Mouse (Mus musculus): ENCODE results near the gene She. TPM values are rescaled to one million over a fixed set of nuclear protein-coding genes. Genes with fewer than 3 reads are reported as not detected.

The She gene
- total RNA-seq, 2 experiments from 2014 or later = 12.1 to 14.7 TPM

- no peak for DNase-seq (ENCODE audit: low spot score)
- intact Hi-C loops (cut with DNase I) = loop anchor here (5.0 kb wide), 1 partner anchor 66 kb away; no protein-coding TSS in a partner anchor
Observed at GRCm38 (mm10) chr3:89876469-89876868, 45.3 kb downstream of the She start.

GRCm38 (mm10) chr3:89877129-89877528 is 46.0 kb downstream of the She start:
- intact Hi-C loops (cut with DNase I) = loop anchor here (5.0 kb wide), 1 partner anchor 65 kb away; no protein-coding TSS in a partner anchor
- DNase-seq (ENCODE audit: low spot score) = no peak

GRCm38 (mm10) chr3:89878456-89878855 is 47.3 kb downstream of the She start:
- intact Hi-C loops (cut with DNase I) = loop anchor here (5.0 kb wide), 1 partner anchor 64 kb away; no protein-coding TSS in a partner anchor
- DNase-seq (ENCODE audit: low spot score) = no peak

DNA sequence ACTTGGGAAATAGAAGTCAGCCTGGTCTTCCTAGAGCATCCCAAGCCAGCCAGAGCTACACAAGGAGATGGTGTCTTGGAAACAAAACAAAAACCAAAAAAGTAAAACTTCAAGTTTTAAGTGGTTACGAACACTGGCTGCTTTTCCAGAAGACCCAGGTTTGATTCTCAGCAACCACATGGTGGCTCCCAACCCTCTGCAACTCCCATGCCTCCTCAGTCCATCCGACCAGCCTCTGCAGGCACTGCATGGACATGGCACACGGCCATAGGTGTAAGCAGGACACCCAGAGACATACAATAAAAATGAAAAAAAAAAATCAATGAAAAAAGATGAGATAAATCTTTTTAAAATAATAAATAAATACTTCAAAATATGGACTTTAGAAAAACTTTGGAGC is 48.2 kb downstream of the She start:
- intact Hi-C loops (cut with DNase I) = loop anchor here (5.0 kb wide), 1 partner anchor 63 kb away; no protein-coding TSS in a partner anchor
- DNase-seq (ENCODE audit: low spot score) = no peak

- DNase-seq (ENCODE audit: low spot score) = peak; percentile 42
- intact Hi-C loops (cut with DNase I) = no loop called here
Observed at GRCm38 (mm10) chr3:89880036-89880851, 49.1 kb downstream of the She start.

- DNase-seq (ENCODE audit: low spot score) = no peak
- intact Hi-C loops (cut with DNase I) = no loop called here
Observed at GRCm38 (mm10) chr3:89882556-89883181, 51.5 kb downstream of the She start.

GRCm38 (mm10) chr3:89883582-89884041 is 52.4 kb downstream of the She start:
- intact Hi-C loops (cut with DNase I) = no loop called here
- no peak for DNase-seq (ENCODE audit: low spot score)

- intact Hi-C loops (cut with DNase I) = no loop called here
- no peak for DNase-seq (ENCODE audit: low spot score)
Observed at GRCm38 (mm10) chr3:89885766-89886165, 54.6 kb downstream of the She start.

DNA sequence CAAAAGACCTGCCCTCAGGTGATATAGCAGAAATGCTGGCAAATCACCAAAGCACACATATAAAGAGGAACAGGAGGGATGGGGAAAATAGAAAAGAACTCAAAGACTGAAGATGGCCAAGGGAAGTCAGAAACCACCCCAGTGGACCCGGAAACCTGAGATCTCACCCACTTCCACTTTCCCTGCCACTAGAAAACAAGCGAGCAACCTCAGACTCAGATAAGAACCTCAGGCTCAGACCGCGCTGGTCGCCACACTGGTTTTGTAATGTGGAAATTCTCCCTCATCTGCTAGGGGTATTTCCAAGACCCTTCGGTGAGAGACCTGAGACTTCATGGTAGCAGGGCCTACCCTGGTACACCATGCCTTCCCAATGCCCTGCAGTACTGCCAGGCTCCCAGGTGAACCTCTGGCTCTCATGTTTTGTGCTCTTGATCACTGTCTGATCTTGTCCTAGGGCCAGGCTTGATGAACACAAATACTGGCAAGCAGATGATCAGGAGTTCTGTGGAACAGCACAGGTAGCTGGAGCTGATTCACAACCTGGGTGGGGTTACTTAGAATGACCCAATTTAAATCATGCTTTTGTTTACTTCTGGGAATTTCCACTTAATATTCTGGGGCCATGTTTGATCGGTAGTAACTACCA is 56.5 kb downstream of the She start:
- DNase-seq (ENCODE audit: low spot score) = no peak
- intact Hi-C loops (cut with DNase I) = no loop called here

DNA sequence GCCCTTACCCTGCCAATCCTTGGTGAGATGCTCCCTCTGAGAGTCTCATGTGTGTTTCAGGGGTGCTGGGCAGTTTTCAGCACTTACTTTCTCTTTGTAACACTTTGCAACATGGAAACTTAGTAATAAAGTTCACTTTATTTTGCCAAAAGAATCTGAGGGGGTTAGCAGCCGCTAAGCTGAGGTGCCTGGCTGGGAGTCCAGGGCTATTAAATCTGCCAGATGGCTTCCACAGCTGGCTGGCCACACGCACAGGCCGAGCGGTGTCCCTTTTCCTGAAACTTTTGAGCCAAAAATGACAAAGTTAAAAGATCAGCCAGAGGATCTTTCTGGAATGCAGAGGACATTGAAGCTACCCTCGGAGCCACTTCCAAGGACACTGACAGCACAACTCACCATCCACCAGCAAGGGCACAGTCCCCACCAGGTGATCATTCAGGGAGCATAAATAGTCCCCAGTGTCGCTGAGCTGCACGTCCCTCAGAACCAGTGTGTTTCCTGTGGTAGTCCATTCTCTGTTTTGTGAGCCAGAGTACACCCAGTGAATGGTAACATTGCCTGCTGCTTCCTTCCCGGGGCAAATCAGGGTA is 58.8 kb downstream of the She start:
- DNase-seq (ENCODE audit: low spot score) = no peak
- intact Hi-C loops (cut with DNase I) = no loop called here

GRCm38 (mm10) chr3:89891696-89892095 is 60.5 kb downstream of the She start:
- intact Hi-C loops (cut with DNase I) = no loop called here

DNA sequence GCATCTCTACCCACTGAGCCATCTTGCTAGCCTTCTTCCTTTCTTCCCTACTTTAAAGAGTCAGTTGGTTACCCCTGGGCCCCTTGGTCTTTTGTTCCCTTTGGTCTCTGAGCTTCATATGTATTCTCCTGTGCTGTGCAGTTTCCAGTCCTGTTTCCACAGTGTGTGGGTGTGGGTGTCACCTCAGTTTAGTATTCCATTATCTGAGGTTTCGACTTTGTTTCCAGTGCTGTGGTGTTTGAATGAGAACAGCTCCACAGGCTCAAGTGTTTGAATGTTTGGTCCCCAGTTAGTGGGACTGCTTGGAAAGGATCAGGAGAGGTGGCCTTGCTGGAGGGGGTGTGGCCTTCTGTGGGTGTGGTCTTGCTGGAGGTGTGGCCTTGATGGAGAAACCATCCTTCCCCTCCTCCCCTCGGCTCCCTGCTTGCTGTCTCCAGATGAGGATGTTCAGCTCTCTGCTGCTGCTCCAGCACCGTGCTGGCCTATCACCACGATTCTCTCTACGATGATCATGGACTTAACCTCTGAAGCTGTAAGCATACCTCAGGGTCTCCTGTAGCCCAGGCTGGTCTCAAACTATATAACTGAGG is 61.4 kb downstream of the She start:
- intact Hi-C loops (cut with DNase I) = no loop called here
- no peak for DNase-seq (ENCODE audit: low spot score)

More at GRCm38 (mm10) chr3:89891696-89892095, 60.5 kb downstream of the She start:
- no peak for DNase-seq (ENCODE audit: low spot score)

DNA sequence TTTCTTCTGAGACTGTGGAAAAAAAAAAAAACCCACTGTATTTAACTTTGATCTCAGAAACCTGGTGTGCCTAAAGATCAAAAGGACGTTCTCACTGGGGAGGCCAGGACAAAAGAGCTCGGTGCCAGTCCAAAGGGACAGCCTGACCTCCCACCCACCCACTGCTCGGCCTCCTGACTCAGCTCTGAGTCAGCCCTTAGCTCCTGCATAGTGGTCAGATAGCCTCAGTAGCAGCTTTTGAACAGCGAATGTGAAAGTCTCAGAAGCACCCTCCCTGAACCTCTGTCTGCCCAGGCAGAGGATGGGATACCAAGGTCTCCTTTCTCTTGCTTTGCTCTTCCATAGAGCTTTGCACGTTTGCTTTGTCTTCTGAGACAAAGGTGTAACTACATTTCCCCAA is 65.4 kb downstream of the She start:
- intact Hi-C loops (cut with DNase I) = no loop called here
- DNase-seq (ENCODE audit: low spot score) = no peak

GRCm38 (mm10) chr3:89897204-89897796 is 66.1 kb downstream of the She start:
- intact Hi-C loops (cut with DNase I) = no loop called here
- no peak for DNase-seq (ENCODE audit: low spot score)

DNA sequence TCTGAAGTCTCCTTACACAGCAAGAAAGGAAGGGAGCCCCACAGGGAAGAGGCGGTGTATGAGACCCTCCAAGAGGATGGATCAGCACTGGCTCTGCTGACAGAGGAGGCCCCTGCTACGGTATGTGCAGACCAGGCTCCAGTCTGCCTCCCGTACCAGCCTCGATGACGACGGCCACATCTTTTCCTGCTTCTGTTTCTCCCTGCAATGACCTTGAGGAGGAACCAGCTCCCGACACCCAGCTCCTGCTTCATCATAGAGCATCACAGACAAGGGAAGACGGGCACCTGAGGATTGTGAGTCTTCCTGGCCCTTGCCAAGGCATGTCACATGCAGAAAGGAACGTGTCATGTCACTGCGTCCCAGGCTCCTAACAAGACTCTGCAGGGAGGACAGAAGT is 66.8 kb downstream of the She start:
- intact Hi-C loops (cut with DNase I) = no loop called here
- DNase-seq (ENCODE audit: low spot score) = no peak

DNA sequence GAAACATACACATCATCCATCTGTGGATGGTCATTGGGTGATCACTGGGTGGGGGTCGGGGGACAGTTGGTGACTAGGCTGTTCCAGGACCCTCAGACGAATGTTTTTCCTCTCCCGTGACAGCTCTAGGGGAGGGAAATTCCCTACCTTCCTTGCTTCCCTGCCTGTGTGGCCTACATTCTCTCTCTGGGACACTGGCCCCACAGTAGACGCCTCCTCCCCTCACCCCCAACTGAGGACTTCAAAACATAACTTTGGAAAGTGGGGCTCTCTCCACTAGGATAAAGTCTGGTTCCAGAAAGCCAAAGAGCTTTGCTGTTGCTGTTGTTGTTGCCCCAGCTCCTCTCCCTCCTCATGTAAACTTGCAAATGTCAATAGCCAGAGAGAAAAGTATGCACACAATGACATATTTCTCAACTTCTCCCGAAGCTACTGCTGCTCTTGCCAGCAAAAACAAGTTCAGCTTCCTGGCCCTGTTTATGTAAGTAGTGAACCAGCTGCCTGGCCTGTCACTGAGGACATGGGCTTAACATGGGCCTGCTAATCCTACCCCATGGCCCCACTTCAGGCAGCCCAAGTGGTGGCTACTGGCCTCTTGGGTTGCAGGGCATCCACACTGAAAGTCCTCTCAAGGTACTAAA is 67.8 kb downstream of the She start:
- DNase-seq (ENCODE audit: low spot score) = peak; percentile 34
- intact Hi-C loops (cut with DNase I) = no loop called here

DNA sequence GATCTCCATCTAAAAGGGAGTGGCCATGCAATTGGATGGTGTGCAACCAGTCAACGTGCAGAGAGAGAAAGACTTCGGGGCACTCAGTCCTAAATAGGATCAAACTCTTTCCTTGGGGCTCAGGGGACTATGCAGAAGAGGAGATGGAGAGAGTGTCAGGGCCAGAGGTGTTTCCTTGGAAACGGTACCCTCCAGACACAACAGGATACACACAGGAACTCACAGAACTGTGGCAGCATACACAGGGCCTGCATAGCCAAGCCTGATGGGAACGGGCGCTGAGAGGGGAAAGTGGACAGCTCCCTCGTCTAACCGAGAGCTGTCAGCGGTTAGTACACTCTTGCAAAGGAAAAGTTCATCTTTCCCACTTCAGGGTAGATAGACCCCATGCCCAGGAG is 68.3 kb downstream of the She start:
- DNase-seq (ENCODE audit: low spot score) = no peak
- intact Hi-C loops (cut with DNase I) = no loop called here

DNA sequence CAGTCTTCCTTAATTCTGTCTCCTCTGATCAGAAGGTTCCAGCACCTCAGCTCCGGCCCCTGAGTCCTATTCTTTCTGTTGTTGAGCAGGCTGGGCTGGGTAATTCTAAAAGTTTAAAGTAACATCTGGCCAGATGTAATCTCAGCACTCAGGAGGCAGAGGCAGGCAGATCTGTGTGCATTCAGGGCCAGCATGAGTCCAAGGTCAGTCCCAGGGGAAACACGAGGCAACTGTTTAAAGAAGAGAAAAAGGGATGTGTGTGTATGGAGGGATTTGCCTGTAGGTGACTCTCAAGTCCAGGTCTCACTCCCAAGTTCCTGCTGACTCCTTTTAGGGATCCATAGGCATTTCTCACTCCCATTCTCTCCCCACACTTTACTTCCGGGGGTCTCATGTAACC is 76.7 kb downstream of the She start:
- DNase-seq (ENCODE audit: low spot score) = no peak
- intact Hi-C loops (cut with DNase I) = no loop called here

Data from heart, postnatal 25 days (tissue).